In genomic region chr7:75299245-75299644, GRCm38 (mm10) we compare ENCODE assay signal across 11 mouse cellular contexts. TPM values are rescaled to one million over a fixed set of nuclear protein-coding genes. Genes with fewer than 3 reads are reported as not detected.
"Had no signal": no experiment of that assay in that cellular context is flagged by ENCODE, and none has a peak within 500 bp of the region (broad histone marks: within the 10 kb centered on the region; RNA-seq: fewer than 3 reads in every experiment).

No protein-coding gene starts in this region.

- H3K36me3 ChIP-seq: limb, embryonic 13.5 days; midbrain, embryonic 13.5 days; neural tube, embryonic 12.5 days had no signal

- DNase-seq: kidney, postnatal 36 days; left cerebral cortex, postnatal 4 days; lung, adult 18-20 months; thymus, adult 18-20 months; thymus, postnatal 14 days had no signal

- ATAC-seq: midbrain, embryonic 13.5 days had no signal

- H3K9ac ChIP-seq: limb, embryonic 13.5 days; liver, embryonic 14.5 days; midbrain, embryonic 13.5 days; neural tube, embryonic 12.5 days had no signal

- H3K4me2 ChIP-seq: limb, embryonic 13.5 days; midbrain, embryonic 13.5 days; neural tube, embryonic 12.5 days had no signal

- H3K4me3 ChIP-seq: limb, embryonic 13.5 days; midbrain, embryonic 13.5 days; neural tube, embryonic 12.5 days had no signal

- H3K27me3 ChIP-seq: limb, embryonic 13.5 days; neural tube, embryonic 12.5 days had no signal

- H3K9me3 ChIP-seq: limb, embryonic 13.5 days; midbrain, embryonic 13.5 days; neural tube, embryonic 12.5 days had no signal

- H3K27ac ChIP-seq: limb, embryonic 13.5 days; liver, embryonic 14.5 days; midbrain, embryonic 13.5 days; neural tube, embryonic 12.5 days had no signal

RNA-seq across cellular contexts. Expression of gene Sv2b, which starts 9.8 kb away (rescaled TPM):
- total RNA-seq: megakaryocyte-erythroid progenitor cell, adult 5-6 weeks had no signal
- polyA plus RNA-seq: liver, adult 2 months had no signal
